Mouse (Mus musculus) lung, postnatal 0 days (tissue): ENCODE results near the gene Itgb5.

Source experiments
- CTCF ChIP-seq: IDR thresholded peaks from 2 replicates; pipeline ENCODE4 v1.5.1; 2016; ENCODE audit warnings: antibody characterized with exemption, mild to moderate bottlenecking
- EP300 ChIP-seq: IDR thresholded peaks from 2 replicates; pipeline ENCODE4 v1.6.1; 2016; ENCODE audit warnings: antibody characterized with exemption, mild to moderate bottlenecking, control low read depth

- TF ChIP-seq CTCF (no peak), EP300 (no peak)
Observed at GRCm38 (mm10) chr16:33836676-33837075, 7.2 kb downstream of the Itgb5 start.
